Mouse (Mus musculus) telencephalon, adult 2 months (tissue): ENCODE results near the gene Cryzl1.
A peak's percentile ranks its signal among the peaks of the same experiment; 100 is the strongest.
"Not testable (repeated sequence)": the region's sequence is repeated elsewhere in the genome, so short reads cannot be mapped to it uniquely, and the experiment has no call there.

Source experiments
- DNase-seq: peaks from one replicate; pipeline ENCODE4 v3.0.0-alpha.2; 2011; ENCODE audit warnings: low read depth, low spot score

Gene Cryzl1

GRCm38 (mm10) chr16:91645420-91645819 is 83.4 kb downstream of the Cryzl1 start:
- DNase-seq, result not testable (repeated sequence)

DNA sequence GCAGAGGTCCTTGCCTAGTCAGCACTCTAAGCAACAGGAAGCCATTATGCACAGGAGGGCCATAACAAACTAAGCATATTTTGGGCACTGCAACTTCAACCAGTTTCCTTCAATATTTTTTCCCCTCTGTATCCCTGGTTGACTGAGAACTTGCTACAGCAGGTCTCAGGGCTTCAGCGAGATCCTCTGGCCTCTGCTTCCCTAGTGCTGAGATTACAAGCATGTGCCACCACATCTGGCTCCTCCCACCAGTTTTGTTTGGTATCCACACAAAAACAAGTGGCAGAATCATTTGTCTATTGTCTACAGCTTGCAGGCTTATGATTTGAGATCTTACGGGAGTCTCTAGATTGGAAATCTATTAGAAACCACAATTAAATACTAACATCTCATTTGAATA is 83.9 kb downstream of the Cryzl1 start:
- DNase-seq, result no peak

- no peak for DNase-seq
Measured at GRCm38 (mm10) chr16:91640171-91640570, 88.6 kb downstream of the Cryzl1 start.

GRCm38 (mm10) chr16:91639636-91640035 is 89.1 kb downstream of the Cryzl1 start:
- DNase-seq, result peak; percentile 71
